Mouse (Mus musculus): Measurements from ENCODE around the gene Adamts7. TPM values are rescaled to one million over a fixed set of nuclear protein-coding genes. Genes with fewer than 3 reads are reported as not detected.

Adamts7 gene
- 2.7 and 3.2 TPM in 2 replicates for polyA plus RNA-seq (2015; fragmentation: Nextera tagmentation; extraction: Ambion mirVana)

GRCm38 (mm10) chr9:90162926-90163748 lies at the start of gene Adamts7:
Adamts7 (plus strand) TSS chr9:90163069.
- DNase-seq (ENCODE audit: low spot score) (peak; percentile 49), ATAC-seq (ENCODE audit: low FRiP score, low TSS enrichment) (peak; percentile 68)
- Histone ChIP-seq H3K9ac (ENCODE audit: low read length) (peak within 1 kb of the TSS; percentile 71), H3K27me3 (ENCODE audit: control insufficient read depth, insufficient read depth, low read length) (no peaks in the 10 kb centered on the region), H3K4me2 (replicated peaks; ENCODE audit: low read depth) (peak within 1 kb of the TSS; percentile 98), H3K4me1 (replicated peaks; ENCODE audit: control insufficient read depth, insufficient read depth) (no peaks in the 10 kb centered on the region), H3K4me3 (ENCODE audit: low read depth, low read length) (peak within 1 kb of the TSS; percentile 63), H3K9me3 (ENCODE audit: control insufficient read depth, low read length) (no peaks in the 10 kb centered on the region), H3K36me3 (ENCODE audit: control insufficient read depth, insufficient read depth, low read length) (no peaks in the 10 kb centered on the region), H3K27ac (replicated peaks) (peak within 1 kb of the TSS; percentile 49; the same call in 1 of the 2 replicates)
- whole genome bisulfite sequencing: under 1% methylated on average over 51 of the region's 60 CpGs
- TF ChIP-seq CTCF (IDR thresholded peaks at IDR 0.05; ENCODE audit: low read depth) (no peak), EP300 (optimal IDR thresholded peaks at IDR 0.05) (no peak)

- under 1% methylated on average over 13 of the region's 13 CpGs for WGBS
- TF ChIP-seq EP300 (optimal IDR thresholded peaks at IDR 0.05) (no peak), CTCF (IDR thresholded peaks at IDR 0.05; ENCODE audit: low read depth) (no peak)
- DNase-seq (ENCODE audit: low spot score): peak; percentile 34
Observed at GRCm38 (mm10) chr9:90113151-90113550, 49.7 kb upstream of the Adamts7 start.

GRCm38 (mm10) chr9:90113651-90114566 lies 49.0 kb upstream of the Adamts7 start:
- WGBS: 0% methylated on average over 76 of the region's 82 CpGs
- Histone ChIP-seq H3K36me3 (ENCODE audit: control insufficient read depth, insufficient read depth, low read length) (0 out of 2 replicates have a peak, but pooled peaks cover 3% of the 10 kb centered on the region), H3K9ac (ENCODE audit: low read length) (peak overlapping the region; percentile 96), H3K27me3 (ENCODE audit: control insufficient read depth, insufficient read depth, low read length) (no peaks in the 10 kb centered on the region), H3K27ac (replicated peaks) (peak overlapping the region; percentile 100), H3K4me2 (replicated peaks; ENCODE audit: low read depth) (peak overlapping the region; percentile 52), H3K4me1 (replicated peaks; ENCODE audit: control insufficient read depth, insufficient read depth) (peaks cover 3% of the 10 kb centered on the region; the same call in 1 of the 2 replicates), H3K9me3 (ENCODE audit: control insufficient read depth, low read length) (no peaks in the 10 kb centered on the region), H3K4me3 (ENCODE audit: low read depth, low read length) (peak overlapping the region; percentile 97)
- DNase-seq (ENCODE audit: low spot score): peak; percentile 92
- peak; percentile 85 for TF ChIP-seq EP300 (optimal IDR thresholded peaks at IDR 0.05)
- peak; percentile 81 for TF ChIP-seq CTCF (IDR thresholded peaks at IDR 0.05; ENCODE audit: low read depth)
- ATAC-seq (ENCODE audit: low FRiP score, low TSS enrichment): peak; percentile 82

More at GRCm38 (mm10) chr9:90113151-90113550, 49.7 kb upstream of the Adamts7 start:
- Histone ChIP-seq H3K4me2 (replicated peaks; ENCODE audit: low read depth) (peak overlapping the region; percentile 52), H3K27ac (replicated peaks) (peak overlapping the region; percentile 100), H3K36me3 (ENCODE audit: control insufficient read depth, insufficient read depth, low read length) (0 out of 2 replicates have a peak, but pooled peaks cover 5% of the 10 kb centered on the region), H3K9ac (ENCODE audit: low read length) (peak overlapping the region; percentile 96), H3K27me3 (ENCODE audit: control insufficient read depth, insufficient read depth, low read length) (no peaks in the 10 kb centered on the region), H3K9me3 (ENCODE audit: control insufficient read depth, low read length) (no peaks in the 10 kb centered on the region), H3K4me3 (ENCODE audit: low read depth, low read length) (peak overlapping the region; percentile 97), H3K4me1 (replicated peaks; ENCODE audit: control insufficient read depth, insufficient read depth) (peaks cover 3% of the 10 kb centered on the region; the same call in 1 of the 2 replicates)
- ATAC-seq (ENCODE audit: low FRiP score, low TSS enrichment): no peak

- under 1% methylated on average over 37 of the region's 40 CpGs for WGBS
- TF ChIP-seq EP300 (optimal IDR thresholded peaks at IDR 0.05) (no peak), CTCF (IDR thresholded peaks at IDR 0.05; ENCODE audit: low read depth) (no peak)
Observed at GRCm38 (mm10) chr9:90114567-90115307, 48.1 kb upstream of the Adamts7 start, which contains the start of gene Morf4l1. Morf4l1 (minus strand) TSS chr9:90114774.

GRCm38 (mm10) chr9:90115308-90115700 lies 47.6 kb upstream of the Adamts7 start:
- no peaks in the 10 kb centered on the region for H3K27me3 ChIP-seq (ENCODE audit: control insufficient read depth, insufficient read depth, low read length)
- no peak for DNase-seq (ENCODE audit: low spot score)
- peak overlapping the region; percentile 60 for H3K9ac ChIP-seq (ENCODE audit: low read length)
- no peak for TF ChIP-seq CTCF (IDR thresholded peaks at IDR 0.05; ENCODE audit: low read depth)
- no peak for TF ChIP-seq EP300 (optimal IDR thresholded peaks at IDR 0.05)
- ATAC-seq (ENCODE audit: low FRiP score, low TSS enrichment): no peak
- peak overlapping the region; percentile 97 for H3K4me3 ChIP-seq (ENCODE audit: low read depth, low read length)
- H3K4me2 ChIP-seq (replicated peaks; ENCODE audit: low read depth): peak overlapping the region; percentile 76
- H3K9me3 ChIP-seq (ENCODE audit: control insufficient read depth, low read length): no peaks in the 10 kb centered on the region
- H3K27ac ChIP-seq (replicated peaks): no peak overlapping the region
- no peaks in the 10 kb centered on the region for H3K36me3 ChIP-seq (ENCODE audit: control insufficient read depth, insufficient read depth, low read length)
- H3K4me1 ChIP-seq (replicated peaks; ENCODE audit: control insufficient read depth, insufficient read depth): peaks cover 3% of the 10 kb centered on the region; the same call in 1 of the 2 replicates

More at GRCm38 (mm10) chr9:90114567-90115307, 48.1 kb upstream of the Adamts7 start, which contains the start of gene Morf4l1:
- H3K4me2 ChIP-seq (replicated peaks; ENCODE audit: low read depth): peak within 1 kb of the TSS; percentile 76
- H3K4me3 ChIP-seq (ENCODE audit: low read depth, low read length): peak within 1 kb of the TSS; percentile 97
- H3K9ac ChIP-seq (ENCODE audit: low read length): peak within 1 kb of the TSS; percentile 96
- H3K4me1 ChIP-seq (replicated peaks; ENCODE audit: control insufficient read depth, insufficient read depth): peaks cover 3% of the 10 kb centered on the region; the same call in 1 of the 2 replicates
- H3K9me3 ChIP-seq (ENCODE audit: control insufficient read depth, low read length): no peaks in the 10 kb centered on the region
- peak; percentile 97 for DNase-seq (ENCODE audit: low spot score)
- H3K27me3 ChIP-seq (ENCODE audit: control insufficient read depth, insufficient read depth, low read length): no peaks in the 10 kb centered on the region
- peak within 1 kb of the TSS; percentile 100 for H3K27ac ChIP-seq (replicated peaks)
- ATAC-seq (ENCODE audit: low FRiP score, low TSS enrichment): peak; percentile 99
- no peaks in the 10 kb centered on the region for H3K36me3 ChIP-seq (ENCODE audit: control insufficient read depth, insufficient read depth, low read length)
